Mouse (Mus musculus) heart, postnatal 25 days (tissue): ENCODE results near the gene Plpp3. TPM values are rescaled to one million over a fixed set of nuclear protein-coding genes. Genes with fewer than 3 reads are reported as not detected.
"Not testable (repeated sequence)": the region's sequence is repeated elsewhere in the genome, so short reads cannot be mapped to it uniquely, and the experiment has no call there.

Experiments used
- DNase-seq: peaks from one replicate; pipeline ENCODE4 v3.0.0; 2022; ENCODE audit warnings: low spot score
- intact Hi-C: fragments of 180-260 bp; cut with DNase I; formaldehyde crosslinking; loops from one replicate; pipeline ENCODE4 v1.15.1; 2025
- total RNA-seq, 2 experiments: library from RNA; stranded (reverse); gene quantifications; 2 replicates each; pipeline ENCODE4 v1.2.3; 2021

Gene Plpp3
- total RNA-seq, 2 experiments from 2014 or later, result 71.9 to 74.8 TPM

GRCm38 (mm10) chr4:105248161-105248560, 91.0 kb downstream of the Plpp3 start:
- no peak for DNase-seq
- intact Hi-C loops, result no loop called here

- intact Hi-C loops, result no loop called here
- no peak for DNase-seq
Observed at GRCm38 (mm10) chr4:105249283-105249682, 92.1 kb downstream of the Plpp3 start.

- intact Hi-C loops, result no loop called here
- DNase-seq, result no peak
Observed at GRCm38 (mm10) chr4:105250946-105251345, 93.8 kb downstream of the Plpp3 start.

GRCm38 (mm10) chr4:105252044-105252443, 94.9 kb downstream of the Plpp3 start:
- intact Hi-C loops, result no loop called here
- DNase-seq, result no peak

GRCm38 (mm10) chr4:105252571-105253200, 95.5 kb downstream of the Plpp3 start:
- intact Hi-C loops, result no loop called here

GRCm38 (mm10) chr4:105253453-105254341, 96.5 kb downstream of the Plpp3 start:
- DNase-seq, result no peak
- intact Hi-C loops, result no loop called here

More at GRCm38 (mm10) chr4:105252571-105253200, 95.5 kb downstream of the Plpp3 start:
- DNase-seq, result no peak

- no peak for DNase-seq
- intact Hi-C loops, result no loop called here
Observed at GRCm38 (mm10) chr4:105254365-105254764, 97.2 kb downstream of the Plpp3 start.

GRCm38 (mm10) chr4:105255185-105255584, 98.0 kb downstream of the Plpp3 start:
- intact Hi-C loops, result no loop called here
- DNase-seq, result no peak

- intact Hi-C loops, result no loop called here
- DNase-seq, result no peak
Observed at GRCm38 (mm10) chr4:105257667-105258560, 100.8 kb downstream of the Plpp3 start.

GRCm38 (mm10) chr4:105260385-105260784, 103.2 kb downstream of the Plpp3 start:
- DNase-seq, result no peak
- intact Hi-C loops, result no loop called here

- no peak for DNase-seq
- intact Hi-C loops, result loop anchor here (1.0 kb wide), 1 partner anchor 16 kb away; no protein-coding TSS in a partner anchor
Observed at GRCm38 (mm10) chr4:105260893-105261769, 104.0 kb downstream of the Plpp3 start.

GRCm38 (mm10) chr4:105262358-105262757, 105.2 kb downstream of the Plpp3 start:
- intact Hi-C loops, result no loop called here
- DNase-seq, result no peak

- intact Hi-C loops, result no loop called here
- no peak for DNase-seq
Observed at GRCm38 (mm10) chr4:105263600-105263999, 106.5 kb downstream of the Plpp3 start.

GRCm38 (mm10) chr4:105265041-105265440, 107.9 kb downstream of the Plpp3 start:
- intact Hi-C loops, result no loop called here

GRCm38 (mm10) chr4:105265678-105266077, 108.5 kb downstream of the Plpp3 start:
- DNase-seq, result no peak
- intact Hi-C loops, result no loop called here

More at GRCm38 (mm10) chr4:105265041-105265440, 107.9 kb downstream of the Plpp3 start:
- DNase-seq, result no peak

GRCm38 (mm10) chr4:105268202-105268730, 111.1 kb downstream of the Plpp3 start:
- no peak for DNase-seq
- intact Hi-C loops, result no loop called here

- intact Hi-C loops, DNase-seq: not testable (repeated sequence)
Observed at GRCm38 (mm10) chr4:105269398-105269797, 112.3 kb downstream of the Plpp3 start.

- intact Hi-C loops, result no loop called here
- DNase-seq, result peak; percentile 70
Observed at GRCm38 (mm10) chr4:105271166-105271565, 114.0 kb downstream of the Plpp3 start.

- no peak for DNase-seq
- intact Hi-C loops, result no loop called here
Observed at GRCm38 (mm10) chr4:105273034-105273433, 115.9 kb downstream of the Plpp3 start.
